8 mouse cellular contexts compared by ENCODE assay signal in genomic region chr4:142392924-142393323, GRCm38 (mm10).
A peak's percentile ranks its signal among the peaks of the same experiment; 100 is the strongest.
DNase-seq lines count a peak whose midpoint lies in the region; ATAC-seq lines count a peak whose summit lies in the region.

No protein-coding gene starts in this region.

- no peak overlapping the region for H3K9ac ChIP-seq in embryonic facial prominence, embryonic 11.5 days (replicated peaks; ENCODE audit: low read length)

- H3K4me3 ChIP-seq in embryonic facial prominence, embryonic 11.5 days (ENCODE audit: low read depth, low read length): no peak overlapping the region

- H3K4me2 ChIP-seq in embryonic facial prominence, embryonic 11.5 days (ENCODE audit: low read depth, low read length): no peak overlapping the region

- no peaks in the 10 kb centered on the region for H3K36me3 ChIP-seq in embryonic facial prominence, embryonic 11.5 days (replicated peaks; ENCODE audit: control insufficient read depth, insufficient read depth, low read depth, low read length)

- H3K27me3 ChIP-seq in embryonic facial prominence, embryonic 11.5 days (ENCODE audit: control insufficient read depth, insufficient read depth, low read length): no peaks in the 10 kb centered on the region

- WGBS in embryonic facial prominence, embryonic 11.5 days: 56% methylated on average over 2 of the region's 2 CpGs

- no peaks in the 10 kb centered on the region for H3K4me1 ChIP-seq in embryonic facial prominence, embryonic 11.5 days (ENCODE audit: control insufficient read depth, insufficient read depth, low read length)

- H3K9me3 ChIP-seq in embryonic facial prominence, embryonic 11.5 days (replicated peaks; ENCODE audit: control insufficient read depth, low read length): no peaks in the 10 kb centered on the region

- DNase-seq in cerebellum, adult 18-20 months: peak; percentile 38 to 56
- peak; percentile 29 for DNase-seq in ovary, postnatal 14 days (ENCODE audit: low spot score)
- DNase-seq in ovary, postnatal 10 days (ENCODE audit: low spot score): no peak
- peak; percentile 63 for DNase-seq in embryonic facial prominence, embryonic 11.5 days (ENCODE audit: low spot score)
- DNase-seq in layer of hippocampus, adult 18-20 months (ENCODE audit: low spot score in 2 of 2): peak; percentile 22 to 73
- peak; percentile 34 for DNase-seq in lung, postnatal 36 days

- no peak for ATAC-seq in cerebellum, adult (ENCODE audit: insufficient number of reproducible peaks, low FRiP score, low TSS enrichment)
- no peak for ATAC-seq in embryonic facial prominence, embryonic 11.5 days (replicated peaks; ENCODE audit: insufficient number of reproducible peaks, low FRiP score, low TSS enrichment, low read depth)
- ATAC-seq in CD4-positive, CD25-positive, alpha-beta regulatory T cell, adult 4 months: no peak

- H3K27ac ChIP-seq in embryonic facial prominence, embryonic 11.5 days (replicated peaks; ENCODE audit: low read depth, low read length): no peak overlapping the region
